Mouse (Mus musculus): ENCODE results near the gene Llgl2.

DNA sequence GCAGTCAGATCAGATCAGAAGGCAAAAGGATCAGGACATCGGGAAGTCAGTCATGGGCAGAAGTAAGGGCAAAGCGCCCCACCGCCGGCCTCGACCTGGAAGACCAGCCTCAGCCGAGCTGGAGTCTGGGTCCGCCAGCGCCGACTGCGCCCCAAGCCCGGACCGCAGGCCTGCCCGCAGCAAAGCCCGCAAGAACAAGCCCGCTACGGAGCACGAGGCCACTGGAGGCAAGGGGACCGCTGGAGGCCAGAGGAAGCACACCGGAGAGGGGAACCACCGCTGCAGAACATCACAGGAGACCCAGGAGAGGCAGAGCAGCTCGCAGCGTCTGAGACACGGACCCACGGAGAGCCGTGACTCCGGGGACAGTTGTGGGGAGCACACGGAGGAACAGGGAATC is 34.5 kb downstream of the Llgl2 start, which contains the start of gene Myo15b:
- TF ChIP-seq POLR2A (IDR thresholded peaks at IDR 0.05; ENCODE audit: borderline replicate concordance, insufficient read depth, low read length) (no peak), CTCF (IDR thresholded peaks at IDR 0.05; ENCODE audit: borderline replicate concordance, insufficient read depth, low read depth, low read length) (no peak)
